ENCODE assay signal across 8 mouse cellular contexts in the genomic region with DNA sequence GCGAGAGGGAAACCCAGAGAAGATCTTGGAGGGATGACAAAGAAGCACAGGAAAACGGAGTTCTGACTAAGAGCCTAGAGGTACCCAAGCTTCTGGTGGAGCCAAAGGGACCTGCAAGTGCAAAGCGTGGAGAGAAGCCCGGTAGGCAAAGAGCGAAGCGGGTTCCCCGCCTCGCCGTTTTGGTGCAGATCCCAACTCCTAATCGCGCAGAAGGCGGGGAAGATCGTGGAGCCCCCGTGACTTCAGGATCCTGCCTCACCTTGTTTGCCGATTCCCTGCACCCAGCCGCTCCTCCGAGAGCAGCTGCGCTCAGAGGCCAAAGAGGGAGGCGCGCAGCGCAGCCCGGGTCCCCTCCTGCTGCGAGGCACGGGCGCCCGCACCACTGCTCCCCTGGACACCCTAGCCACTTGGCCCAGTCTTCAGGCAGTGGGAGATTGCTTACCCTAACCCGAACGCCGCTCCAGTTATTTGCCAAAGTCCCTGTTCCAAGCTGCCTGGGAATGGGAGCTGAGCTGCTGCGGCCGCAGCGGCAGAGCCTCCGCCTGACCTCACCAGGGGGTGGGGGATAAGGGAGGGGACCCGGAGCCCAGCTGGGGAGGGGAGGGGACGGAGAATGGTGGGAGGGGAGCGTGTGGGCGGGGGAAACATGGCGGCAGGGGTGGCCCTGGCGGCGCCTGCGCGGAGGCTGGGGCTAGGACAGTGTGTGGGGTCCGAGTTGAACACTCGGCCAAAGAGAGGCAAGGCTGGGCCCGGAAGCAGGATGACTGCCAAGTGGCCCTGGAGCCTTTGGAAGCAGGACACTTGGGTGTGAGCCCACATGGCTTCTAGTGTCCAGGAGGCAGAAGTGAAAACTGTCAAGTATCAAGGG. TPM values are rescaled to one million over a fixed set of nuclear protein-coding genes. Genes with fewer than 3 reads are reported as not detected.
A peak's percentile ranks its signal among the peaks of the same experiment; 100 is the strongest.
DNase-seq lines count a peak whose midpoint lies in the region; ATAC-seq and TF ChIP-seq lines count a peak whose summit lies in the region.

Gene Klhl13, minus strand, starts transcription at position 569 of the 868 bp plus-strand sequence.

- peak within 1 kb of the TSS; percentile 51 for H3K4me3 ChIP-seq in embryonic facial prominence, embryonic 12.5 days
- H3K4me3 ChIP-seq in heart, adult 2 months = peak within 1 kb of the TSS; percentile 45
- peak within 1 kb of the TSS; percentile 61 for H3K4me3 ChIP-seq in limb, embryonic 10.5 days
- peak within 1 kb of the TSS; percentile 56 for H3K4me3 ChIP-seq in midbrain, embryonic 12.5 days
- peak within 1 kb of the TSS; percentile 51 for H3K4me3 ChIP-seq in stomach, embryonic 15.5 days (replicated peaks)

- H3K79me2 ChIP-seq in heart, adult 2 months (replicated peaks; ENCODE audit: control insufficient read depth, insufficient read depth, low read length) = no peaks in the 10 kb centered on the region

- no peak for TF ChIP-seq POLR2A in brain, embryonic 14.5 days (IDR thresholded peaks at IDR 0.05; ENCODE audit: borderline replicate concordance, extremely low read depth, insufficient read depth, insufficient read length, poor library complexity, severe bottlenecking)
- peak; percentile 48; the same call in 1 of the 2 replicates for TF ChIP-seq POLR2A in heart, adult 2 months (IDR thresholded peaks at IDR 0.05; ENCODE audit: insufficient read depth, low read depth, low read length)

- H3K4me2 ChIP-seq in embryonic facial prominence, embryonic 12.5 days (replicated peaks) = peak within 1 kb of the TSS; percentile 44
- H3K4me2 ChIP-seq in midbrain, embryonic 12.5 days (replicated peaks) = peak within 1 kb of the TSS; percentile 50
- H3K4me2 ChIP-seq in stomach, embryonic 15.5 days = peak within 1 kb of the TSS; percentile 47

- no peaks in the 10 kb centered on the region for H3K27me3 ChIP-seq in embryonic facial prominence, embryonic 12.5 days
- H3K27me3 ChIP-seq in heart, adult 2 months (ENCODE audit: control insufficient read depth, insufficient read depth, low read length) = no peaks in the 10 kb centered on the region
- H3K27me3 ChIP-seq in limb, embryonic 10.5 days (ENCODE audit: low read depth, poor library complexity, severe bottlenecking) = no peaks in the 10 kb centered on the region
- no peaks in the 10 kb centered on the region for H3K27me3 ChIP-seq in midbrain, embryonic 12.5 days
- H3K27me3 ChIP-seq in stomach, embryonic 15.5 days (replicated peaks) = no peaks in the 10 kb centered on the region

- ATAC-seq in embryonic facial prominence, embryonic 12.5 days (ENCODE audit: insufficient number of reproducible peaks, insufficient read depth, low FRiP score, low TSS enrichment) = peak; percentile 92
- peak; percentile 94 for ATAC-seq in midbrain, embryonic 12.5 days (ENCODE audit: low FRiP score, low read depth)
- ATAC-seq in stomach, embryonic 15.5 days (ENCODE audit: insufficient read depth, low FRiP score, low read depth) = peak; percentile 90
- no peak for ATAC-seq in activated CD4-positive, CD25-positive, alpha-beta regulatory T cell, adult 4 months

- 11% methylated on average over 41 of the region's 45 CpGs for WGBS in embryonic facial prominence, embryonic 12.5 days
- 8% methylated on average over 45 of the region's 45 CpGs for WGBS in heart, adult 2 months
- WGBS in limb, embryonic 10.5 days = 9% methylated on average over 40 of the region's 45 CpGs
- 8% methylated on average over 45 of the region's 45 CpGs for whole genome bisulfite sequencing in midbrain, embryonic 12.5 days
- WGBS in stomach, embryonic 15.5 days = 18% methylated on average over 44 of the region's 45 CpGs

- no peak for TF ChIP-seq CTCF in brain, embryonic 14.5 days (IDR thresholded peaks at IDR 0.05; ENCODE audit: borderline replicate concordance, extremely low read depth, insufficient read depth, insufficient read length)
- no peak for TF ChIP-seq CTCF in heart, adult 2 months (IDR thresholded peaks at IDR 0.05)

- H3K4me1 ChIP-seq in embryonic facial prominence, embryonic 12.5 days = no peaks in the 10 kb centered on the region
- no peaks in the 10 kb centered on the region for H3K4me1 ChIP-seq in heart, adult 2 months (ENCODE audit: control insufficient read depth, insufficient read depth, low read length)
- H3K4me1 ChIP-seq in limb, embryonic 10.5 days = no peaks in the 10 kb centered on the region
- no peaks in the 10 kb centered on the region for H3K4me1 ChIP-seq in midbrain, embryonic 12.5 days
- no peaks in the 10 kb centered on the region for H3K4me1 ChIP-seq in stomach, embryonic 15.5 days

- no peaks in the 10 kb centered on the region for H3K9me3 ChIP-seq in embryonic facial prominence, embryonic 12.5 days
- no peaks in the 10 kb centered on the region for H3K9me3 ChIP-seq in limb, embryonic 10.5 days (replicated peaks)
- no peaks in the 10 kb centered on the region for H3K9me3 ChIP-seq in midbrain, embryonic 12.5 days
- no peaks in the 10 kb centered on the region for H3K9me3 ChIP-seq in stomach, embryonic 15.5 days

- TF ChIP-seq EP300 in heart, adult 2 months (IDR thresholded peaks at IDR 0.05; ENCODE audit: insufficient read depth, low read depth, low read length) = no peak

- DNase-seq in brain, embryonic 14.5 days (ENCODE audit: low read depth) = peak; percentile 71
- DNase-seq in heart, adult 2 months = peak; percentile 79 to 80
- DNase-seq in kidney, adult 18-20 months = peak; percentile 46
- DNase-seq in limb, embryonic 10.5 days (ENCODE audit: low spot score) = peak; percentile 68

- H3K27ac ChIP-seq in embryonic facial prominence, embryonic 12.5 days = peak within 1 kb of the TSS; percentile 78
- peak within 1 kb of the TSS; percentile 75 for H3K27ac ChIP-seq in heart, adult 2 months
- H3K27ac ChIP-seq in limb, embryonic 10.5 days = peak within 1 kb of the TSS; percentile 85
- H3K27ac ChIP-seq in midbrain, embryonic 12.5 days (replicated peaks) = peak within 1 kb of the TSS; percentile 63
- peak within 1 kb of the TSS; percentile 68 for H3K27ac ChIP-seq in stomach, embryonic 15.5 days

- intact Hi-C loops in heart, adult 2 months (cut with DNase I) = loop anchor here (5.0 to 10.0 kb wide), 2 partner anchors 190 to 328 kb away; partner anchors contain the start of gene Wdr44

- H3K9ac ChIP-seq in embryonic facial prominence, embryonic 12.5 days = peak within 1 kb of the TSS; percentile 50
- H3K9ac ChIP-seq in heart, adult 2 months (ENCODE audit: low read depth, low read length) = peak within 1 kb of the TSS; percentile 67
- H3K9ac ChIP-seq in midbrain, embryonic 12.5 days (replicated peaks) = peak within 1 kb of the TSS; percentile 56
- H3K9ac ChIP-seq in stomach, embryonic 15.5 days = peak within 1 kb of the TSS; percentile 37

- H3K36me3 ChIP-seq in embryonic facial prominence, embryonic 12.5 days = no peaks in the 10 kb centered on the region
- H3K36me3 ChIP-seq in heart, adult 2 months (ENCODE audit: control insufficient read depth, insufficient read depth, low read length) = no peaks in the 10 kb centered on the region
- H3K36me3 ChIP-seq in limb, embryonic 10.5 days = no peaks in the 10 kb centered on the region
- H3K36me3 ChIP-seq in midbrain, embryonic 12.5 days = no peaks in the 10 kb centered on the region
- no peaks in the 10 kb centered on the region for H3K36me3 ChIP-seq in stomach, embryonic 15.5 days

RNA-seq across cellular contexts. Expression of gene Klhl13, which starts in this region (rescaled TPM):
- polyA plus RNA-seq in brain, embryonic 14.5 days (2012; rRNA removed) = 86.7 and 112 TPM in 2 replicates
- polyA plus RNA-seq in embryonic facial prominence, embryonic 12.5 days (2016; fragmentation: Nextera tagmentation; extraction: Ambion mirVana) = 60.6 and 72.5 TPM in 2 replicates
- total RNA-seq in heart, adult 2 months (2021) = 10 to 100 TPM; 12.4 to 14.3 TPM
- 7.9 and 22.3 TPM in 2 replicates for polyA plus RNA-seq in heart, adult 2 months (2012; rRNA removed)
- polyA plus RNA-seq in limb, embryonic 10.5 days (2016; fragmentation: Nextera tagmentation; extraction: Ambion mirVana) = 27.3 and 34.9 TPM in 2 replicates
- polyA plus RNA-seq in midbrain, embryonic 12.5 days (2016; fragmentation: Nextera tagmentation; extraction: Ambion mirVana) = 115 and 117 TPM in 2 replicates
- polyA plus RNA-seq in stomach, embryonic 15.5 days (2015; fragmentation: Nextera tagmentation; extraction: Ambion mirVana) = 38.7 and 40.8 TPM in 2 replicates
- not detected for polyA plus RNA-seq in activated CD4-positive, CD25-positive, alpha-beta regulatory T cell, adult 4 months (2017; shearing (Covaris generic))
